Mouse (Mus musculus) midbrain, embryonic 13.5 days (tissue): Measurements from ENCODE around the gene Gdf9. TPM values are rescaled to one million over a fixed set of nuclear protein-coding genes. Genes with fewer than 3 reads are reported as not detected.
A peak's percentile ranks its signal among the peaks of the same experiment; 100 is the strongest.

Source experiments
- ATAC-seq: fragments of 200-750 bp; cut with Nextera tagmentation; 2 replicates; pipeline ENCODE4 v1.8.0; 2017; ENCODE audit warnings: mild to moderate bottlenecking, moderate TSS enrichment, moderate library complexity
- H3K27ac ChIP-seq: fragments of 300-500 bp; sonication (generic); 2 replicates; pipeline ENCODE4 v1.5.1; 2015; ENCODE audit warnings: inconsistent platforms, mild to moderate bottlenecking, moderate library complexity
- H3K27me3 ChIP-seq: fragments of 300-500 bp; sonication (generic); 2 replicates; pipeline ENCODE4 v1.6.1; 2015; ENCODE audit warnings: mild to moderate bottlenecking, inconsistent platforms
- H3K36me3 ChIP-seq: fragments of 300-500 bp; sonication (generic); 2 replicates; pipeline ENCODE4 v1.6.1; 2015; ENCODE audit warnings: mild to moderate bottlenecking, inconsistent platforms
- H3K4me1 ChIP-seq: fragments of 300-500 bp; sonication (generic); replicated peaks from 2 replicates; pipeline ENCODE4 v1.6.1; 2015; ENCODE audit warnings: inconsistent platforms
- H3K4me2 ChIP-seq: fragments of 300-500 bp; sonication (generic); replicated peaks from 2 replicates; pipeline ENCODE4 v1.6.1; 2015; ENCODE audit warnings: moderate library complexity, mild to moderate bottlenecking, inconsistent platforms
- H3K4me3 ChIP-seq: fragments of 300-500 bp; sonication (generic); replicated peaks from 2 replicates; pipeline ENCODE4 v1.5.1; 2015; ENCODE audit warnings: mild to moderate bottlenecking, inconsistent platforms
- H3K9ac ChIP-seq: fragments of 300-500 bp; sonication (generic); replicated peaks from 2 replicates; pipeline ENCODE4 v1.6.1; 2015; ENCODE audit warnings: mild to moderate bottlenecking, inconsistent platforms
- H3K9me3 ChIP-seq: fragments of 300-500 bp; sonication (generic); 2 replicates; pipeline ENCODE4 v1.6.1; 2016; ENCODE audit warnings: mild to moderate bottlenecking, inconsistent platforms
- WGBS: fragments of 180-500 bp; shearing (Covaris S2); methylation state at CpG from one replicate; pipeline ENCODE4 v1.1.7; 2015; 5-methylcytosine and 5-hydroxymethylcytosine counted together
- polyA plus RNA-seq: library from polyadenylated mRNA; unstranded; fragments of >200 nt; fragmentation: Nextera tagmentation; extraction: Ambion mirVana; gene quantifications from 2 replicates; pipeline ENCODE4 v1.2.1, GENCODE M21; 2015

Gdf9 gene
- polyA plus RNA-seq, 1 experiment from 2014 or later = 3.3 TPM

DNA sequence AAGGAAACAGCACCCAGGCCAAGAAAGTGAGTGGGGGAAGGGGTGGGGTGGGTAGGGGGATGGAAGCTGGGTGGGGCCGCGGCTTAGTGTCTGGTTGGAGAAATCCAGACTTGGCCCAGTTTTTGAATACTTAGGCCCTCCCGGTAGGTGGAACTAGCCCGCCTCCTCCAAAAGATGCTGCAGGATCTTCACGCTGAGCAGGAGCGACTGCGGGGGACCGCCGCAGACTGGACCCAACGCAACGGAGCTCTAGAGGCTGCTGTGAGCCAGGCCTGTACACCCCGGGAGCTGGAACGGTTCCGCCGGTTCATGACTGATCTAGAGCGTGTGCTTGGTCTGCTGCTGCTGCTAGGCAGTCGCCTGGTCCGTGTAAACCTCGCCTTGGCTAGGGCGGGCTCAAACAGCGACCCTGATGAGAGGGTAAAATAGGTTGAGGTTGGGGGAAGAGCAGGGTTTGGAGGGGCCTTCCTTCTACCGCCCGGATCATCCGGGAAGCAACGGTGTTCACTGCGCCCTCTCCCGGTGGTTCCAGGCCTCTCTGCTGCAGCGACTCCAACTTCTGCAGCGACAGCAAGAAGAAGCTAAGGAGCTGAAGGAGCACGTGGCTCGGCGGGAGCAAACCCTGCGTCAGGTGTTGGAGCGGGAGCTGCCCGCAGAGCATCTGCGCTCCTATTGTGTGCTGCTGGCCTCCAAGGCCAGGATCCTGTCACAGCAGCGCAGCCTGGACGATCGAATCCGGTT lies 35.6 kb downstream of the Gdf9 start:
- WGBS = 5% methylated on average over 40 of the region's 40 CpGs
- peak; percentile 49 for ATAC-seq
- Histone ChIP-seq H3K4me3 (peak overlapping the region; percentile 22), H3K27me3 (peaks cover 87% of the 10 kb centered on the region), H3K4me1 (peaks cover 36% of the 10 kb centered on the region), H3K9me3 (no peaks in the 10 kb centered on the region), H3K4me2 (peak overlapping the region; percentile 53), H3K27ac (no peak overlapping the region), H3K9ac (no peak overlapping the region; the same call in 1 of the 2 replicates), H3K36me3 (no peaks in the 10 kb centered on the region)

GRCm38 (mm10) chr11:53469294-53469967 lies 38.6 kb downstream of the Gdf9 start:
- H3K4me1 ChIP-seq = peaks cover 25% of the 10 kb centered on the region
- no peaks in the 10 kb centered on the region for H3K36me3 ChIP-seq
- WGBS = 40% methylated on average over 16 of the region's 16 CpGs
- no peak overlapping the region for H3K27ac ChIP-seq
- no peaks in the 10 kb centered on the region for H3K9me3 ChIP-seq
- H3K9ac ChIP-seq = no peak overlapping the region
- peaks cover 83% of the 10 kb centered on the region for H3K27me3 ChIP-seq
- peak overlapping the region; percentile 54 for H3K4me2 ChIP-seq
- ATAC-seq = no peak
- 0 out of 2 replicates have a peak overlapping the region, but pooled peaks have one; percentile 22 for H3K4me3 ChIP-seq

- WGBS = 2% methylated on average over 29 of the region's 29 CpGs
- H3K9ac ChIP-seq = peak within 1 kb of the TSS; percentile 8; the same call in 1 of the 2 replicates
- ATAC-seq = peak; percentile 88
- peak within 1 kb of the TSS; percentile 22 for H3K4me3 ChIP-seq
- H3K27ac ChIP-seq = peak within 1 kb of the TSS; percentile 30
- H3K4me2 ChIP-seq = peak within 1 kb of the TSS; percentile 54
- no peaks in the 10 kb centered on the region for H3K36me3 ChIP-seq
- H3K27me3 ChIP-seq = peaks cover 82% of the 10 kb centered on the region
- peaks cover 31% of the 10 kb centered on the region for H3K4me1 ChIP-seq
- no peaks in the 10 kb centered on the region for H3K9me3 ChIP-seq
Observed at GRCm38 (mm10) chr11:53469968-53470695, 39.3 kb downstream of the Gdf9 start, which contains the start of gene Gm9837. Gene Gm9837 (minus strand): TSS chr11:53470479.

GRCm38 (mm10) chr11:53472709-53473108 lies 41.9 kb downstream of the Gdf9 start:
- H3K27ac ChIP-seq = no peak overlapping the region
- 82% methylated on average over 3 of the region's 3 CpGs for WGBS

DNA sequence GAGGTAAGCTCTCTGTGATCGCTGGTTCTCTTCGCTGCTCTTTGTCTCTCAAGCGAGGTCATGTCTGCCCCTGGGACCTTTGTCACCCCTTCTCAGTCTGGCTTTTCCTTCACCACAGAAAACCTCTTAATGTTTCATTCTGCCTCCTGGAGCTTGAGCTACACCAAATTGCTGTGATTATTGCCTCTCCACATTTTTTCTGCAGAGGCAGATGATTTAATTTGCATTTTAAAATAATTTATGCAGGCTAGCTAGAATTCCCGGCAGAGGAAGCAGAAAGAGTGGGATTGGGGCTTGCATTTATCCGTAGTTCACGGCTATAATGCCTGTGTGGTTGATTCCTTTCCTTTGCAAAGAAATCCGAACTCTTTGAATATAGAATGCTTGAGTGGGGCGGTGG lies 44.8 kb downstream of the Gdf9 start:
- H3K4me2 ChIP-seq = peak overlapping the region; percentile 48
- no peaks in the 10 kb centered on the region for H3K36me3 ChIP-seq
- H3K9ac ChIP-seq = peak overlapping the region; percentile 40; the same call in 1 of the 2 replicates
- peak overlapping the region; percentile 74 for H3K27ac ChIP-seq
- peaks cover 81% of the 10 kb centered on the region for H3K27me3 ChIP-seq
- no peaks in the 10 kb centered on the region for H3K9me3 ChIP-seq
- peaks cover 42% of the 10 kb centered on the region for H3K4me1 ChIP-seq
- peak; percentile 48; the same call in 1 of the 2 replicates for ATAC-seq
- peak overlapping the region; percentile 21 for H3K4me3 ChIP-seq
- WGBS = 7% methylated on average over 8 of the region's 8 CpGs

More at GRCm38 (mm10) chr11:53472709-53473108, 41.9 kb downstream of the Gdf9 start:
- H3K9me3 ChIP-seq = no peaks in the 10 kb centered on the region
- no peak overlapping the region for H3K9ac ChIP-seq
- H3K4me3 ChIP-seq = no peak overlapping the region
- H3K4me1 ChIP-seq = peaks cover 36% of the 10 kb centered on the region
- H3K4me2 ChIP-seq = no peak overlapping the region
- no peak for ATAC-seq
- no peaks in the 10 kb centered on the region for H3K36me3 ChIP-seq
- H3K27me3 ChIP-seq = peaks cover 71% of the 10 kb centered on the region

DNA sequence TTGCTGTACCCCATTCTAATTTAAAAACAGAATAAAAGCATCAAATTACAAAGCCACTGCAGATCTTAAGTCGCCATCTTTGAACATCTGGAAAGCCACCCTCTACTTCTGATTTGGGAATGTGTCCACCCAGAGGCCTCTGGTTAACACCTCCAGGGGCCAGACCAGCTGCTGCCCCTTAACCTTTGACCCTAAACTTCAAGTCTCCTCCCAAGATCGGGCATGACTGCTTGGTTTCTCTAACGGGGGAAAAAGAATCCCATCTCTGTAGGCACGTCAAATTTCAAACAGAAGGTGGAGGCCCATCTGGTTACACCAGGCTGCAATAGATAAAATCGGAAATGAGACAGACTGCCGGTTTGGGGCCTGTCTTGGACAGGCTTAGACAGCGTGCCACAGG lies 47.0 kb downstream of the Gdf9 start:
- peaks cover 83% of the 10 kb centered on the region for H3K27me3 ChIP-seq
- 0 out of 2 replicates have a peak overlapping the region, but pooled peaks have one; percentile 69 for H3K4me2 ChIP-seq
- H3K4me3 ChIP-seq = no peak overlapping the region

DNA sequence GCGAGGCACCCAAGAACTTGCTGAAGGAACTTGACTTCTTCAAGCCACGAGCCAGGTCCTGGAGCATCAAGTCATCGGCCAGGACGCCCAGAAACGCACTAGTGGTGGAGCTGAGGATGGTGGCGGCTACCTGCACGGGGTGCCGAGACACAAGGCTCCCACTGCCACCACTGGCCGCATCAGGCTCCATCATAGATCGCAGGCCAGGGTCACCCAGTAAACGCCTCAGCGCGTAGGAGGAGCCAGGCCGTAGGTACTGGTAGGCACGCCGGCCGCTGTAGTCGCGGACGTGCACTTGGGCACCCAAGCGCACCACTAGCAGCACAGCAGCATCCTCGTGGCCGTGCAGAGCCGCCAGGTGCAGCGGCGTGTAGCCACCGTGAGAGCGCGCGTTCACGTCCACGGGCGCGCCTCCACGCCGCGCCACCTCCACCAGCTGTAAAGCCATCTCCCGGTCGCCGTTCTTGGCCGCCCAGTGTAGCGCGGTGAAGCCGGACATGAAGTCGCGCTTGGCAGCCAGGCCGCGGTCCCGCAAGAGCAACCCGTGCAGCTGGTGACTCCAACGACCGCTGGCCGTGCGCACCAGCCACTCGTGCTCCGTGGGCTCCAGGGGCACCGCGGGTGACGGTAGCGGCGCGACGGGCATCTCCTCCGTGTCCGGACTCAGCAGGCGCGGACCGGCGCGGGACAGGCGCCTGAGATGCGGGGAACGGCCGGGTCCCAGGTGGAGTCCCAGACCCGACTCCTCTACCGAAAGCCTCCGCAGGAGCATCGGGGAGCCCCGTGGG lies 47.8 kb downstream of the Gdf9 start:
- Histone ChIP-seq H3K9me3 (no peaks in the 10 kb centered on the region), H3K4me2 (peak overlapping the region; percentile 69), H3K36me3 (no peaks in the 10 kb centered on the region), H3K27ac (no peak overlapping the region), H3K4me3 (peak overlapping the region; percentile 46), H3K4me1 (peaks cover 39% of the 10 kb centered on the region), H3K9ac (peak overlapping the region; percentile 56; the same call in 1 of the 2 replicates), H3K27me3 (peaks cover 83% of the 10 kb centered on the region)
- peak; percentile 43; the same call in 1 of the 2 replicates for ATAC-seq
- 4% methylated on average over 79 of the region's 79 CpGs for WGBS

More for the DNA sequence above, 47.0 kb downstream of the Gdf9 start:
- 49% methylated on average over 7 of the region's 7 CpGs for WGBS
- no peaks in the 10 kb centered on the region for H3K36me3 ChIP-seq
- no peaks in the 10 kb centered on the region for H3K9me3 ChIP-seq
- ATAC-seq = no peak
- peaks cover 39% of the 10 kb centered on the region for H3K4me1 ChIP-seq
- no peak overlapping the region for H3K9ac ChIP-seq
- H3K27ac ChIP-seq = no peak overlapping the region

DNA sequence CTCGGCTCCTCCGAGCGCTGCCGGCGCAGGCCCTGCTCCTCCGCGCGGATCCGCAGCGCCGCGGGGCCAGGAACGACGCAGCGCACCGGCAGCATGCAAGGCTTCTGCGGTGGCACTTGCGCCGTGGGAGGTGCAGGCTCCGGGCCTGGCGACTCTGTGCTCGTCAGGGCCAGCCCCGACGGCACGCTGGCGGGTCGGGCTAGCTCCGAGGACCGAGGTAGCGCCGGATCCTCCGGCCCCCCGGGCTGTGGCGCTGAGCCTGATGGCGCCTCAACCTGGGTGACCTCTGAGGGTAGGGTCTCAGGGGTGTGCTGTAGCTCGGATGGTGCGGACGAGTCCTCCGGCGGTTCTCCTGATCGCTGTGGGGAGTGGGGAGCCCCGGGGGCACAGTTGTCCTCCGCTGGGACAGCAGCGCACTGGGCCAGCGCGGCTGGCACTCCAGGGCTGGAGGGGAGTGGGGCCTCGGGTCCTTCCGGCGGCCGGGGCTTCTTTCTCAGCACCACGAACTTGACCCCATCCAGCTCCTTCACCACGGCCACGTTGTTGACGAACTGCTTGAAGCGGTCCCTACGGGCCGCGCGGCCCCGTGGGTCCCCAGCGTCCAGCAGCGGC lies 48.5 kb downstream of the Gdf9 start:
- H3K9ac ChIP-seq = peak overlapping the region; percentile 56; the same call in 1 of the 2 replicates
- H3K27ac ChIP-seq = no peak overlapping the region
- H3K27me3 ChIP-seq = peaks cover 83% of the 10 kb centered on the region
- 1% methylated on average over 57 of the region's 62 CpGs for WGBS
- peak overlapping the region; percentile 69 for H3K4me2 ChIP-seq
- peaks cover 39% of the 10 kb centered on the region for H3K4me1 ChIP-seq
- no peaks in the 10 kb centered on the region for H3K9me3 ChIP-seq
- ATAC-seq = peak; percentile 35; the same call in 1 of the 2 replicates
- no peaks in the 10 kb centered on the region for H3K36me3 ChIP-seq
- H3K4me3 ChIP-seq = peak overlapping the region; percentile 46

GRCm38 (mm10) chr11:53479783-53480301 lies 49.0 kb downstream of the Gdf9 start, which contains the start of the genes Gm9945 and Sowaha:
Gene Gm9945 (plus strand): TSS chr11:53480166.
Gene Sowaha (minus strand): TSS chr11:53480274.
- H3K4me3 ChIP-seq = peak within 1 kb of the TSS; percentile 46
- H3K27ac ChIP-seq = no peak within 1 kb of the TSS
- no peaks in the 10 kb centered on the region for H3K36me3 ChIP-seq
- peak within 1 kb of the TSS; percentile 56; the same call in 1 of the 2 replicates for H3K9ac ChIP-seq
- ATAC-seq = peak; percentile 49
- H3K27me3 ChIP-seq = peaks cover 80% of the 10 kb centered on the region
- WGBS = 5% methylated on average over 40 of the region's 40 CpGs
- H3K4me2 ChIP-seq = peak within 1 kb of the TSS; percentile 69
- H3K9me3 ChIP-seq = no peaks in the 10 kb centered on the region
- H3K4me1 ChIP-seq = peaks cover 35% of the 10 kb centered on the region

DNA sequence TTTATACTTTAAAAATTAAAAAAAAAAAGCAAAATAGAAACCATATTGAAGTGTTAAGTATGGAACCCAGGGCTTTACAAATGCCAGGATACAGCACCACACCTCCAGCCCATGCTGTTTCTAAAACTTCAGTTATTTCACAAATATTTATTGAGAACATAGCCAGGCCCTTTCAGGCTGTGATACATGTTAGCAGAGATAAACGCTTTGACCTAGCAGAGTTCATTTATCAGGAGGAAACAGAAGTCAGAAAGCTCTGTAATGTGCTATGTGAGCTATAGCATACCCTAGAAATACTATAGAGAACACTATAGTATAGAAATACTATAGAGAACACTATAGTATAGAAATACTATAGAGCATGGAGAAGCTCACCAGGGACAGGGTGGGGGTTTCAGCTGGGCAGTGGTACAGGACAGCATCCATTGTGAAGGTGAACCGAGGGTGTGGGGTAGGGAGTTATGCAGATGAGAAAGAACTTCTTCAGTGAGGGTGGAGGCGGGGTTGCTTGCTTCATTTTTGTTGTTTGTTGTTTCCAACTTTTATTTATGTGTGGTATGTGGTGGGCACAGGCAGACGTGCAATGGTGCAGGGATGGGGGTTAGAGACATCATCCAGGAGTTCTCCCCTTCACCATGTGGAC lies 50.4 kb downstream of the Gdf9 start:
- no peaks in the 10 kb centered on the region for H3K36me3 ChIP-seq
- ATAC-seq = no peak
- H3K9ac ChIP-seq = no peak overlapping the region
- WGBS = 86% methylated on average over 4 of the region's 4 CpGs
- no peaks in the 10 kb centered on the region for H3K9me3 ChIP-seq
- H3K4me2 ChIP-seq = no peak overlapping the region
- H3K27me3 ChIP-seq = peaks cover 85% of the 10 kb centered on the region
- no peak overlapping the region for H3K4me3 ChIP-seq
- H3K4me1 ChIP-seq = peaks cover 22% of the 10 kb centered on the region
- no peak overlapping the region for H3K27ac ChIP-seq
